Mouse (Mus musculus): Measurements from ENCODE around the gene Itga9.

The Itga9 gene

DNA sequence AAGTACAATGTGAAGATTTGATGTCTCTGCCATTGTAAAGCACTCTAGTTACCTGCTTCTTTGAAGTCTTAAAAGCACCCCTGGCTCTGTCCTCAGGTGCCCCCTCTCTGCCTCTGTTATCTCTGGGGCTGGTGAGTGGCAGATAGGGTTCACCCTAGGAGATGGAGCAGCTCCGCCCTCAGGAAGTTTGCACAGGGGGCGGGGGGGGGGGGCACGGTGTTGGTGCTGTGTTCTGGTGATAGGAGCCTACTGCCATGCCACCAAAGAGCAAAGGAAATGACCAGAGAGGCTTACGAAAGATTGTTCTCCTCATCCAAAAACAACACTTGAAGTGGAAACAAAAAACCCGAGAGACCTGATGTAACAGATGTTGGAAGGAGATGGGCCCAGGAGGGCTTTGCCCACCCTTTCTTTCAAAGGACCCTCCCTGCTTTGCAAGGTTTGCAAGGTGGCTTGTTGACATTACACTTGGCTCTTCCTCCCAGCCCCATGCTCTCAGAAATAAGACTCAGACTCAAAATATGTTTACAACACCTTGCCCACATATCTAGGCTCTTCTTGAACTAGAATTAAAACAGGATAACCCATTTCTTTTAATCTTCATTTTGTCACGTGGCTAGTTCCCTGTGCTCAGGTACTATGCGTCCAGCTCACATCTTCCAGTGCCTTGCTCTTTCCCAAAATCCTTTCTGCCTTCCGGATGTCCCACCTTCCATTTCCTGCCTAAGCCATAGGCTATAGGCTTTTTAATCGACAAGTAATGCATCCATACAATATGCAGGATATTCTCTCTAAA is 79.9 kb downstream of the Itga9 start:
- DNase-seq (ENCODE audit: low read depth, low spot score): no peak

- no peak for DNase-seq (ENCODE audit: low read depth, low spot score)
These were observed 81.8 kb downstream of the Itga9 start for GRCm38 (mm10) chr9:118688248-118688647.

DNA sequence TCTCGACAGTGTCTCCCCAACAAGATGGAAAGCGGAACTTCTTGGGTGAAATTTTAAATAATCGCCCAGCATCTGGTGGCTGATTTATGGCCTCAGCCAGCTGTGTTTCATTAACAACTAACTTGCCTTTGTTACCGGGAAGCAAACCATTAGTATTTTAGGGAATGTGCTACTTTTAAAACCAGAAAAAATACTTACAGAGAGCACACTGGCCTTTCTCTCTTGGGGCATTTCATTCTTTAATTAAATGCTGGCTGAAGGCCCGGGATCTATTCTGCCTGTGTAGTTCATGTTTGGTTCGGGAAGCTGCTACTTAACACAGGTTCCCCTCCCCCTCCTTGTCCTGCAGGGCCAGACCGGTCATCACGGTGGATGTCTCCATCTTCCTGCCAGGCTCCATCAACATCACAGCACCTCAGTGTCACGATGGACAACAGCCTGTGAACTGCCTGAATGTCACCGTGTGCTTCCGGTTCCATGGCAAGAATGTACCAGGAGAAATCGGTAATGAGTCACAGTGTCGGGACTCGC is 82.5 kb downstream of the Itga9 start:
- no peak for DNase-seq (ENCODE audit: low read depth, low spot score)

- DNase-seq (ENCODE audit: low read depth, low spot score): no peak
These were observed 86.8 kb downstream of the Itga9 start for GRCm38 (mm10) chr9:118693256-118693655.

- DNase-seq (ENCODE audit: low read depth, low spot score): no peak
These were observed 87.9 kb downstream of the Itga9 start for GRCm38 (mm10) chr9:118694420-118694825.

DNA sequence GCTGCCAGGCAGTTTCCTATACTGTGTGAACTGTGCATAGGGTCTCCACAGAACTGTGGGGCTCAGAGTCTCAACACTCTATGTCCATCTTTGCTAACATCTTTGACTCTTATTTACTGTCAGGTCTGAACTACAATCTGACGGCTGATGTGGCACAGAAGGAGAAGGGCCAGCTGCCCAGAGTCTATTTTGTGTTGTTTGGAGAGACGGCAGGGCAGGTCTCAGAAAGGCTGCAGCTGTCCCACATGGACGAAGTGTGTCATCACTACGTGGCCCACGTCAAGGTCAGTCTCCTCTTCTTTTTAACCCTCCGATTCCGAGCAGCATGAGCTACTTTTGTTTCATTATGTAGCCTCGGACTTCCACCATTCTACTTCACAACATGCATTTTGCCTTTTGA is 91.7 kb downstream of the Itga9 start:
- DNase-seq (ENCODE audit: low read depth, low spot score): no peak

GRCm38 (mm10) chr9:118699716-118700115 is 93.2 kb downstream of the Itga9 start:
- DNase-seq (ENCODE audit: low read depth, low spot score): no peak

GRCm38 (mm10) chr9:118700889-118701288 is 94.4 kb downstream of the Itga9 start:
- no peak for DNase-seq (ENCODE audit: low read depth, low spot score)

GRCm38 (mm10) chr9:118701791-118702190 is 95.3 kb downstream of the Itga9 start:
- no peak for DNase-seq (ENCODE audit: low read depth, low spot score)

GRCm38 (mm10) chr9:118703146-118703545 is 96.7 kb downstream of the Itga9 start:
- DNase-seq (ENCODE audit: low read depth, low spot score): no peak

DNA sequence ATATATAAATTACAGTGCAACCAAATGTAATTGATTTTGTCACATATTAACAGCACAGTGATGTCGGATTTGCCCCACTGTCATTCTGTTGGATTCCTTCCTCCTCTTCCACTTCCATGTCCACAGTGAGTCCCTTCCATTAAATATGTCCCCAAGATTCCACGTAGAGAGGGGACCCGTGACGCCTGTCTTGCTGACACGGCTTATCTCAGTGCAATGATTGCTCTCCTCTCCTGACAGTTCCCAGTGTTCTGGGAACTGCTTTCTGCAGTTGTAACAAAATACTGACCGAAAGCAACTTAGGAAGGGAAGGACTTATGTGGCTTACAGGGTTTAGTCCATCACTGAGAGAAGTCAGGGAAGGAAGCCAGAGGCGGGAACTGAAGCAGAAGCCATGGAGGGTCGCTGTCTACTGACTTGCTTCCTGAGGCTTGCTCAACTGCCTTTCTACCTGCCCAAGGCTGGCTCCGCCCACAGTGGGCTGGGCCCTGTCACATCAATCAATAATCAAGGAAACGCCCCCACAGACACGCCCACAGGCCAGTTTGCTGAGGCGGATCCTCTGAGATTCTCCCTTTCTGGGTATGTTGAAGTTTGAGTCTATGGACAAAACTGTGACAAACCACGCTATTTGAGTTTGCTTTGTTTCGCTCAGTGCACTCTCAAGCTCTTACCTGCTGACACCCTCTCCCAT is 99.0 kb downstream of the Itga9 start:
- no peak for DNase-seq (ENCODE audit: low read depth, low spot score)

DNA sequence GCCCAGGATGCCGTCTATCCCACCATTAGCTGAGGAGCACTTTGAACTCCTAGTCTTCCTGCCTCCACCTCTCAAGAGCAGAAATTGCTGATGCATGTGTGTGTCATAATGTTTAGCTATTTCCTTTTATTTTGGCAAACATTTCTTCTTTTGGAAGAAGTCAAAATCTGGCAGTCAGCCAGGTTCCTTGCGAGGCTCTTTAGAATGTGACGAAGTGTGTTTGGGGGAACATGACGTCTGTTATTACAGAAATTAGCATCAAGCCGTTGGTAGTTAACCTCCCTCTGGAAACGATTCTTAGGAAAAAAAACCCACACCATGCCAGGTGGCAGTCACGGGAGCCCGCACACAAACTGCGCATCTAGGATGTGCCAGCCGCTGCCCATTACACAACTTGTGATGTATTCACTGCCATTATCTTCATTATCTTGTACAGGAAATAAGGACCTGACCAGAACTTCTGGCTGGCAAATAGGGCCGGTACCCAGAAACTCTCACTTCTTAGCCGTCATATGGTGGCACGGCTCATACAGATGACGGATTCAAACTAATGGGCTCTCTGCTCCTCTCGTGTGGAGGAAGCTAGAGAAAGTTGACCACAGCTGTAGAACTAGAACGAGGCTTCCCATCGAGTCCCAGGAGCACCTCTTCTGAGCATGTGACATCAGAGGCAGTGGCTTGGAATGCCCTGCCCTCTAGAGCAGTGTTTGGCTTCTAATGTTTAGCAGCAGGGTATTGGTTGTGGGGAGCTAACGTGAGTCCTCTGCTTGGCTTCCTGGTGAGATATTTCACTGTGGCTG is 99.9 kb downstream of the Itga9 start:
- DNase-seq (ENCODE audit: low read depth, low spot score): no peak

- DNase-seq (ENCODE audit: low read depth, low spot score): no peak
These were observed 104.1 kb downstream of the Itga9 start for GRCm38 (mm10) chr9:118710625-118711024.

- no peak for DNase-seq (ENCODE audit: low read depth, low spot score)
These were observed 105.3 kb downstream of the Itga9 start for GRCm38 (mm10) chr9:118711749-118712148.

GRCm38 (mm10) chr9:118713515-118713914 is 107.0 kb downstream of the Itga9 start:
- no peak for DNase-seq (ENCODE audit: low read depth, low spot score)

DNA sequence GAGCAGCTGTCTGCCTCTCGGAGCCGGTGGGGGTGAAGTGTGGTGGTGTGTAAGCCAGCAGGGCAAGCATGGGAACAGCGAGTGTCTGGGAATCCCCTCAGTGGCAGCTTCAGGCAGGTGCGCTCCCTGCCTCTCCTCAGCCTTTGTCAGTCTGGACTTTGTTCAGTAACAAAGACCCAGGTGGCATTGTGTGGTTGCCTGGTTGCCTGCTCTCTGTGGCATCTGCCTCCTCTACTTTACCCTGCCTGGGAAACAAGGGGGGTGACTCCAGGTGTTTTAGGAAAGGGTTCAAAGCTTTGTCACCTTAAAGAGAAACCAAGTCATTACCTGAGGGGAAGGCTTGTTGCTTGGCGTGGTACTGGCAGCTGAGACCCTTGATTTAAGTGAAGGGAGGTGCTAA is 108.0 kb downstream of the Itga9 start:
- DNase-seq (ENCODE audit: low read depth, low spot score): no peak

DNA sequence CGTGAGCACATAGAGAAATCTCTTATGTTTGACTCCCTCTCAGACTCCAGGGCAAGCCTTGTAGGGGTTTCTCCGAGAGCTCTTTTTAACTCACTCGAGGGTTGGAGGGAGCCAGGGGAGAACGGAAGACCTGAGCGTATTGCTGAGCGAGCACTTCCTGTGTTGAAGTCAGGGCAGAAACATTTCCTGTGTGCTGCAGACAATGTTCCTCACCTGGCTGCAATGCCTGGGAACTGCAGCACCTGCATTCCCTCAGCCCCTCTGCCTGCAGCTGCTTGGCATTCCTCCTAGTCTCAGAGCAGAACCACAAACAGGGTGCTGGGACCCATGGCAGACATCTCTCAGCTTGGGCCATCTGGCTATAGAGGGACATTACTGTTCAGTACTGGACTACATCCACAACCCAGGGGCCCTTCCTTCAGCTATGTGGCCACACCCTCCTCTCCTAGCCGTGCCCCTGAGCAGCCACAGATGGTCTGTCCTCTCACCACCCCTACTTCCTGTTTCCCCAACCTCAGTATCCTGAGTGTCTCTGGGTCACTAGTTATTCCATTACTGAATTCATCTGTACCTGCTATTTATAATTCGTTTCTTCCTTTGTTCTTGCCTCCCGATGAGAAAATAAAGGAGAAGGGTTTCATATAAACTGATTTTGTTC is 109.6 kb downstream of the Itga9 start:
- DNase-seq (ENCODE audit: low read depth, low spot score): no peak

DNA sequence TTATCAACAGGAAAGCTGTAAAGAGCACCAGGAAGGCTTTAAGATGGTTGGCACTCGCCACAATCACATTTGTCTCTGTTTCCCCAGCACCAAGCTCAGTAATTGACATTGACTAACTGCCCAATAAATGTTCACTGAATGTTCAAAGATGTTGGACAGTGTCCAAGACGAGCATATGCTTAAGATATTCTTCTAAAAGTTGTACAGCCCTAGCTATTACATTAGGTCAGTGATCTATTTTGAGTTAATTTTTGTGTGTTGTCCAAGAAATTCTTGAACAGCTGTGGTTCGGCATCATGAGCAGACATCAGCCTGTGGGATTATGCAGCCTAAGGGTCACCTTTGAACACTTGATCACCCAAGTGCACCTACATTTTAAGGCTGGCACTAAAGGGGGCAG is 110.9 kb downstream of the Itga9 start:
- no peak for DNase-seq (ENCODE audit: low read depth, low spot score)

- DNase-seq (ENCODE audit: low read depth, low spot score): no peak
These were observed 112.0 kb downstream of the Itga9 start for GRCm38 (mm10) chr9:118718511-118718910.

DNA sequence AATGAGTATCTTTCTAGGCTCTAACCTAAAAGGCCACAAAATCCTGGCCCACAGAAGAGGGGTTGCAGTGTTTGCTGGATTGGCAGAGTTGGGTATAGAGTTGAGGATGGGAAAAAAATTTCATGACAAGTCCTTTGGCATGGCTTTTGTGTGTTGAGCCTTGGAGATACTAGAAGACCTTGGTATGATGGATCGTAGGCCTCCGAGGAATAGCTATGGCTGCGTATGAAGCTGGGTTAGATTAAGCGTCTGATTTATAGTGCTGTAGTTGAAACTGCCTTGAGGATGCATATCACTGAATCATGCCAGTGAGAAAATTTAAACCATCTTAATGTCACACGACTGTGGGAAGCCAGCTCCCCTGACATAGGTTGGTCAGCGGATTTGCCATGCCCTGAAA is 114.6 kb downstream of the Itga9 start:
- no peak for DNase-seq (ENCODE audit: low read depth, low spot score)

- no peak for DNase-seq (ENCODE audit: low read depth, low spot score)
These were observed 116.4 kb downstream of the Itga9 start for GRCm38 (mm10) chr9:118722789-118723325.
